Mouse (Mus musculus) layer of hippocampus, adult 9-11 months (tissue): Measurements from ENCODE around the gene Gm10134.
"Not testable (repeated sequence)": the region's sequence is repeated elsewhere in the genome, so short reads cannot be mapped to it uniquely, and the experiment has no call there.

Experiments
- DNase-seq: peaks from one replicate; pipeline ENCODE4 v3.0.0; 2022

Gene Gm10134

DNA sequence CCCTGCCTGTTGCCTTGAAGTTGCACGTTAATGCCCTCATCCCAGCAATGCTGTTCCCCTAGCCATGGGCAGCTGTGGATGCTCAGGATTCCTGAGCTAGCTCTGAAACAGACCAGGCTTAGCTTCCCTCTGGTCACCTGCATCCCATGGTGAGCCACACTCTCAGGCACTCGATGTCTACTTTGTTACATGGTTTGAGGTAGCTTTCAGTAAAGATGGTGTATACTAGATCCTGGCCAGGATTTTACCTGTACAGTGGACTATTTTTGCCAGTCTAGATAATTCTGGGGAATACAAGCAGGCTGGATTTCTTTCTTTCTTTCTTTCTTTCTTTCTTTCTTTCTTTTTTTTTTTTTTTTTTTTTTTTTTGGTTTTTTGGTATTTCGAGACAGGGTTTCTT is at the start of gene Gm10134:
Gene Gm10134 (plus strand): TSS at position 301 of the 400 bp plus-strand sequence.
- DNase-seq = no peak

- DNase-seq = no peak
Measured at GRCm38 (mm10) chr2:28456616-28457015, 49.3 kb upstream of the Gm10134 start.

- DNase-seq = peak; percentile 70
Measured at GRCm38 (mm10) chr2:28463919-28464318, 42.0 kb upstream of the Gm10134 start.

GRCm38 (mm10) chr2:28464919-28465318 is 41.0 kb upstream of the Gm10134 start:
- no peak for DNase-seq

DNA sequence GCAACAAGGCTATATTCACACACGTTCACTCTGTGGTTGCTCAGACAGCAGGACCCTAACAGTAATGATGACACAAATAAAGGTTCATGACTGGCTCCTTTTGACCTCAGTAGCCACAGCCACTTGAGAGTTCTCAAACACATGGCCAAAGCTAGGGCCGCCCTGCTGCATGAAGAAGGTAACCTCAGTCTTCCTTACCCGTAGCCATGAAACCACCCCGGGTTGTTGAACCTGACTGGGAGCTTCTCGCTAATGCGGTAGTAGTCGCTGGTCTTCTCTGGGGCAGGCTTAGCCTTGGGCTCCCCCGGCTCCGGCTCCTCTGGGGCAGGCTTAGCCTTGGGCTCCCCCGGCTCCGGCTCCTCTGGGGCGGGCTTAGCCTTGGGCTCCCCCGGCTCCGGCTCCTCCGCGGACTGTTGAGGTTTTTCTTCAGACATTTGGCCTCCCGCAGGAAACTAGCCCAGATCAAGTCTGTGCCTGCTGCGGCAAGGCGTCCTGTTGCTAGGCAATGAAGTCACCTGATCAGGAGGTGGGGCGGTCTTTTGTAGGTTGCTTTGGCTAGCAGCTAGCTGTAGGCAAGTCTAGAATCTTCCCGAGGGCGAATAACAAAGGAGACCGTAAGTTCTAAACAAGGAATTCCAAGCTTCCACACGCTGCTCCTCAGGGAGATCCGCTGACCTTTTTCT is 39.9 kb upstream of the Gm10134 start, which contains the start of gene 1700007K13Rik:
Gene 1700007K13Rik (minus strand): TSS at position 497 of the 683 bp plus-strand sequence.
- DNase-seq = peak; percentile 69

GRCm38 (mm10) chr2:28467860-28468485 is 37.9 kb upstream of the Gm10134 start, which contains the start of gene Mrps2:
Gene Mrps2 (plus strand): TSS chr2:28468066.
- peak; percentile 85 for DNase-seq

GRCm38 (mm10) chr2:28468486-28469225 is 37.2 kb upstream of the Gm10134 start:
- no peak for DNase-seq

- DNase-seq = no peak
Measured at GRCm38 (mm10) chr2:28469461-28469860, 36.4 kb upstream of the Gm10134 start.

DNA sequence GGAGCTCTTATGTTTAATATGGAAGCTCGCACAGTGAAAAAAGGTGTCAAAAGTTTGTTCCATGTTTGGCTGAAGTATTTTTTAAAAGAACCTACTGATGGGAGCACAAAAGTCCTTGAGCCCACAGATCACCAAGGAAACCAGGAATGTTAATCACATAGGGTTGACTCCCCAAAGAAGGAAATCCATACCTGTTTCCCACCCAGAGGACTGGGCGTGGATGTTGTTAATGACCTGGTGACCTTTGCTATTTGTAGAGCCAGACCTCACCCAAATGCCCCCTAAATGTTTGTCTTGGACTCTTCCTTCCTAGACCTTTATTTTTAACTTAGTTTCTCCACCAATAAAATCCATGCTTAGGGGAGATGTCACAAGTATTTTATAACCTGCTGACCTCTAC is 35.3 kb upstream of the Gm10134 start:
- DNase-seq = no peak

DNA sequence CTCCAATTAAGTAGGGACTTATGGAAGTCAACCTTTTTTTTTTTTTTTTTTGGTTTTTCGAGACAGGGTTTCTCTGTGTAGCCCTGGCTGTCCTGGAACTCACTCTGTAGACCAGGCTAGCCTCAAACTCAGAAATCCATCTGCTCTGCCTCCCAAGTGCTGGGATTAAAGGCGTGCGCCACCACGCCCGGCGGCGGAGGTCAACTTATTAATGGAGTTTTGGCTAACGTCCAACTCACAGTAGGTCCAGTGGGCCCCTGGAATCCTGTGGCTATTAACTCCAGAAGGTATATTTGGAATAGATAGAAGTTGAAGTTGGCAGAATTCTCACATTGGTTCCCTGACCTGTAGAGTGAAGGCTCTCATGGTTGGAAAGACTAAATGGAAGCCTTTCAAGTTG is 33.9 kb upstream of the Gm10134 start:
- not testable (repeated sequence) for DNase-seq

GRCm38 (mm10) chr2:28477993-28478392 is 27.9 kb upstream of the Gm10134 start:
- DNase-seq = not testable (repeated sequence)

GRCm38 (mm10) chr2:28479208-28480204 is 26.4 kb upstream of the Gm10134 start:
- peak; percentile 55 for DNase-seq

DNA sequence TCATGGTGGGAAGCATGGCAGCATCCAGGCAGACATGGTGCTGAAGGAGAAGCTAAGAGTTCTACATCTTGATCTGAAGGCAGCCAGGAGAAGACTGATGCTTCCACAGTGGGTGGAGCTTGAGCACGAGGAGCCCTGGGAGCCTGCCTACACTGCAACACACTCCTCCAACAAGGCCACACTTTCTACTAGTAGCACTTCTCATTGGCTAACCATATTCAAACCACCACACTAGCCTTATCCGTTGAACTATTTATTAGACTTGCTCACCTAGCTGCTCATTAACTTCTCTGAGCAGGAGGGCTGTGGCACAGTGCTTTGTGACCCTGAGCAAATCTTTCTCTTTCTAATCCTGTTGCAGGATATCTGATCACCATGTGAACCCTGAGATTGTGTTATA is 22.0 kb upstream of the Gm10134 start:
- no peak for DNase-seq

DNA sequence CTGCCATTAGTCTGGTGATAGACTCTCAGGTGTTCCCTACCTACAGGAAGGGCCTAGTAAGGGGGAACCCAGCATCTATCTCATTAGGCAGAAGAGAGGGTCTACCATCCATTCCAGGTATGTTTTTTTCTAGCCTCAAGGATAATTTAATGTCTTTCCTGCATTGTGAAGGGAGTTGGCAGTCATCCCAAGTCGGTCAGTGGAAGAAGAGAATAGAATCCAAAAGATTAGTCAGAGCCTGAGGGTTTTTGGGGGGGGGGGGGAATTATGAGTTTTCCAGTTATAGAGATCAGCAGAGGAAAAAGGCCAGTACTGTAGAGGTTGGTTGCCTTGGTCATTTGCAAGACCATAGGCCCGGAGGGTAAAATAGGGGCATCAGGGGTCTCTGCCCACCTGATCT is 11.4 kb upstream of the Gm10134 start:
- DNase-seq = no peak

DNA sequence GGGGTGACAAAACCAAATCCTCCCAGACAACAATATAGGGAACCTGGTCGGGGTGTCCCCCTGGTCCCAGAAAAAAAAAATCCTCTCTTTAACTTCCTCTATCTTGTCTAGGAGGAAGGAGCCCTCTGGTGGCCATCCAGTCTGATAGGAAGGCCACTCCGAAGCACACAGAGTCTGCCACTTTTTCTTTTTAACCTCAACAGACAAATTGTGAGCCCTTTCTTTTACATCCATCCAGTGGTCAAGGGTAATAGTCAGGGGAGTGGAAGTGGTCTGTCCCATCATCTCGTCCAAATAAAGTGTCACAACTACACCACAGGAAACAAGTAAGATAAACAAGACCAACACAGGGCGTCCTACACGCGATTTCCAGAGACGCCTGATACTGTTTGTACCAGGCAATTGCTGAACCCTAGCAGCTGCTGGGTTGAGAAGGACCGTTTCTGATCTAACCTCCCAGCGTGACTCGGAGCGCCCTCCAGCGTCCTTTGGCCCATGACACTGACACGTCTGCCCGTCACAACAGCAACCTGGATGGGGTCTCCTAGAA is 10.6 kb upstream of the Gm10134 start:
- peak; percentile 64 for DNase-seq

- no peak for DNase-seq
Measured at GRCm38 (mm10) chr2:28495801-28496595, 9.9 kb upstream of the Gm10134 start.

DNA sequence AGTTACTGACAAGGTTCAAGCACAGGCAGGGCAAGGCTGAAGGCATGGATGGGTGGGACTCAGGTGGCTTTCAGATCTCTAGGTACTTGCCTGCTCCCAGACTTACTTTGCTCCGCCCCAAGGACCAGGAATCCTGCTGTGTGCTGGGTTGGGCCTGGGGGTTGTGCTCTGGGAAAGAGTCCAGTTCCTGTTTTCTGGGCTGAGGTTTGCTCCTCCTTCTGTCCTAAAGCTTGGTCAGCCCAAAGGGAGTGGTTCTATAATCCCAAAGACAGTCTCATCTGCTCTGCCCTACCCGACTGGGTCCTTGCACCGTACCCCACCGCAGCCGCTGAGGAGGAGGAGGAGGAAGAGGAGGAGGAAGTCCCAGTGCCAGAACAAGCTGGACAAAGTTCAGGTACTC is 9.2 kb upstream of the Gm10134 start, which contains the start of gene Gbgt1:
Gene Gbgt1 (plus strand): TSS at position 221 of the 400 bp plus-strand sequence.
- no peak for DNase-seq

GRCm38 (mm10) chr2:28497561-28497960 is 8.3 kb upstream of the Gm10134 start:
- DNase-seq = no peak

DNA sequence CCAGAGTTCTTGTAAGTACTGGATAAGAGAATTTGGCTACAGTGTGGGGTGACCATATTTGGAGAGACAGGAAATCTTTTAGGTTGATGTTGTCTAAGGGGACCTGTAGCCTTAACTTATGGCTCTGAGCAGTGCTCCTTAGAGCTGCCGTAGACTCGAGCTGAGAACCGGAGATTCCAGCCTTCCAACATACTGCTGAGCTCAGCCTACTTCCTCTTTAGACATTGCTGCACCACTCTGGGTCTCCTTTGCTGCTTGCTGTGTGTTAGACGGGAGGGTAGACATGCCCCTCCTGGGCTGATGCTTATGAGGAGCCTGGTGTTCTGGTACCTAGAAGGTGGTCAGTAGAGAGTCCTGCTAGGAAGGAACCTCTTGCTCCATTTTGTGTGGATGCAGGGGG is 7.5 kb upstream of the Gm10134 start:
- no peak for DNase-seq

DNA sequence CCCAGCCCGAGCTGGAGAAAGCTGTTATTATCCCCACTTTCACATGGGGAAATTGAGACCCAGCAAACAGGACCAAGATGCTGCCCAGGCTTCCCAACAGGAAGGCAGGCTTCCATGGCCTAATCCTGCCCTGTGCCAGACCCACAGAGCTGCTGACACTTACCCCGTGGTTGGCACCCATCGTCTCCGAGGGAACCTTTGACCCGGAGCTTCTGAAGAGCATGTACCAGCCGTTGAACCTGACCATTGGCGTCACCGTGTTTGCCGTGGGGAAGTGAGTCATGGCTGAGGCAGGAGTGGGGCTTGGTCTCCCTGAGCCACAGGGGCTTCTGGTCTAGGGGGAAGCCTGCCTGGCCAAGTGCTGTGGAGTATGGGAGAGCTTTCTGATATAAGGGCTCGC is 2.9 kb upstream of the Gm10134 start:
- DNase-seq = no peak

GRCm38 (mm10) chr2:28504676-28505075 is 1.2 kb upstream of the Gm10134 start:
- DNase-seq = no peak
